Mouse (Mus musculus) central nervous system, embryonic 18 days (tissue): Measurements from ENCODE around the gene Pclaf. TPM values are rescaled to one million over a fixed set of nuclear protein-coding genes. Genes with fewer than 3 reads are reported as not detected.

Experiments used
- polyA plus RNA-seq: library from polyadenylated mRNA; depleted of rRNA; stranded (reverse); fragments of >200 nt; gene quantifications from 2 replicates; pipeline ENCODE4 v1.2.3, GENCODE M21; 2012; rRNA removed

Pclaf gene
- 16.1 and 17.6 TPM in 2 replicates for polyA plus RNA-seq

GRCm38 (mm10) chr9:65890143-65890628 lies at the start of gene Pclaf:
Gene Pclaf, plus strand, starts transcription at chr9:65890237.

GRCm38 (mm10) chr9:65908394-65909300 lies 18.6 kb downstream of the Pclaf start, which contains the start of the genes Trip4 and Csnk1g1:
Gene Trip4, minus strand, starts transcription at chr9:65908794.
Gene Csnk1g1, plus strand, starts transcription at chr9:65908924.

Other genes starting within 250 kb of the Pclaf start
- gene Oaz2, start 222.2 kb upstream of the Pclaf start, polyA plus RNA-seq = 228 and 229 TPM in 2 replicates
- 14.9 and 19.7 TPM in 2 replicates for gene Zfp609, start 62.7 kb upstream of the Pclaf start, polyA plus RNA-seq
- 22.6 and 25.4 TPM in 2 replicates for gene Trip4, start 18.6 kb downstream of the Pclaf start, polyA plus RNA-seq
- gene Csnk1g1, start 18.7 kb downstream of the Pclaf start, polyA plus RNA-seq = 22.3 and 23.5 TPM in 2 replicates
- gene Ppib, start 170.0 kb downstream of the Pclaf start, polyA plus RNA-seq = 360 and 417 TPM in 2 replicates
- gene Snx22, start 179.5 kb downstream of the Pclaf start, polyA plus RNA-seq = 9.9 and 10.0 TPM in 2 replicates
- 83.5 and 86.2 TPM in 2 replicates for gene Snx1, start 236.3 kb downstream of the Pclaf start, polyA plus RNA-seq
- gene Ciao2a, start 236.4 kb downstream of the Pclaf start, polyA plus RNA-seq = 30.1 and 31.1 TPM in 2 replicates